Mouse (Mus musculus) leukemia stem cell, adult 10-12 weeks (primary cell): Measurements from ENCODE around the gene Zfp536. TPM values are rescaled to one million over a fixed set of nuclear protein-coding genes. Genes with fewer than 3 reads are reported as not detected.

Source experiments
- polyA plus RNA-seq: library from polyadenylated mRNA; stranded (reverse); fragments of >175 nt; gene quantifications from 2 replicates; pipeline ENCODE4 v1.2.3, GENCODE M21; 2012; ENCODE audit warnings: low replicate concordance

Gene Zfp536
- 0.05 TPM in 1 of 2 replicates, not detected in the other for polyA plus RNA-seq

DNA sequence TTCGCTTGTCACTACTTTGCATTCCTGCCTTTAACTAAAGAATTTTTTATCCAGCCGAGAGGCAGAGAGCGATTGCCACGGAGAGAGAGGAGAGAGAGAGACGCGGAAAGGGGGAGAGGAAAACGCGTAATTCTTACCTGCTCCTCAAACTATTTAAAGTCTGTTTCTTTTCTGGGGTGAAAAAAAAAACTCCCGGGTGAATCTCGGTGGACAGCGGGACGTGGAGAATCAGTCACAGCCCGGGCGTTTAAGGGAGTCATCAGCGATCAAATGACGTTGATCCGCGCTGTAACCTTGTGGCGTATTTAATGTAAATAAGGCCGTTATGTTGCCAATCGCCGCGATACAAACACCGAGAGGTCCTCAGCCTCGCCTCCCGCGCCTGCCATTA is at the start of gene Zfp536:
Gene Zfp536, minus strand, starts transcription at position 330 of the 391 bp plus-strand sequence.

Other genes with a start within 250 kb of the Zfp536 start
- 15.5 and 20.6 TPM in 2 replicates for gene Uri1, start 249.9 kb upstream of the Zfp536 start, polyA plus RNA-seq